ENCODE assay signal across 14 mouse cellular contexts in the genomic region with DNA sequence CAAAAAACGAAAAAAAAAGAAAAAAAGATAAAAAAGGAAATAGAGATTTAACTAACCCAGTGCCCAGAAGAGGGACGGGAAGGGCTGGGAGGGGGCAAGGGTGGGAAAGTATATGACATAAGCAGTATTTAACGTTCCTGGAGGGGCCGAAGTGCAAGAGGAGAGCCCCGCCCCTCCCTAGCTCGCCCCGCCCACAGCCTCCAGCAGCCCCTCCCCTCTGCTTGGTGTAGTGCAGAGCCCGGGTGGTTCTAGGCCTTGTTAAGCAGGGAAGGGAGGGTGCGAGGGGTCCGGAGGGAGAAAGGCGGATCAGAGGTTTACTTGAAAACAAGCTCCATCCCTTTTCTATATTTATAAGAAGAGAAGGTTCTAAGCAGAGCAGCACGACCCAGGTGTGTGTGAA. TPM values are rescaled to one million over a fixed set of nuclear protein-coding genes. Genes with fewer than 3 reads are reported as not detected.
A peak's percentile ranks its signal among the peaks of the same experiment; 100 is the strongest.
DNase-seq lines count a peak whose midpoint lies in the region; ATAC-seq and TF ChIP-seq lines count a peak whose summit lies in the region.
"Had no signal": no experiment of that assay in that cellular context is flagged by ENCODE, and none has a peak within 500 bp of the region (broad histone marks: within the 10 kb centered on the region; RNA-seq: fewer than 3 reads in every experiment).

No protein-coding gene starts in this region.

- peaks cover 12% of the 10 kb centered on the region; the same call in 1 of the 2 replicates for H3K36me3 ChIP-seq in midbrain, embryonic 11.5 days (ENCODE audit: control insufficient read depth, insufficient read depth, low read length)
- H3K36me3 ChIP-seq in midbrain, embryonic 13.5 days = peaks cover 68% of the 10 kb centered on the region
- H3K36me3 ChIP-seq in liver, embryonic 11.5 days (ENCODE audit: control insufficient read depth, insufficient read depth, low read length) = peaks cover 5% of the 10 kb centered on the region; the same call in 1 of the 2 replicates
- H3K36me3 ChIP-seq in stomach, postnatal 0 days (ENCODE audit: control insufficient read depth, insufficient read depth, low read length) = peaks cover 18% of the 10 kb centered on the region; the same call in 1 of the 2 replicates

- no peaks in the 10 kb centered on the region for H3K4me1 ChIP-seq in midbrain, embryonic 11.5 days (ENCODE audit: control insufficient read depth, insufficient read depth, low read length)
- H3K4me1 ChIP-seq in midbrain, embryonic 13.5 days (replicated peaks) = no peaks in the 10 kb centered on the region
- H3K4me1 ChIP-seq in liver, embryonic 11.5 days (replicated peaks; ENCODE audit: control insufficient read depth, insufficient read depth, low read length) = no peaks in the 10 kb centered on the region; the same call in 1 of the 2 replicates
- no peaks in the 10 kb centered on the region for H3K4me1 ChIP-seq in stomach, postnatal 0 days (replicated peaks; ENCODE audit: control insufficient read depth, insufficient read depth)
- H3K4me1 ChIP-seq: limb, embryonic 12.5 days had no signal

- TF ChIP-seq CTCF in stomach, postnatal 0 days (IDR thresholded peaks at IDR 0.05; ENCODE audit: low read depth) = no peak

- H3K9me3 ChIP-seq in midbrain, embryonic 11.5 days (ENCODE audit: control insufficient read depth, low read length) = no peaks in the 10 kb centered on the region
- H3K9me3 ChIP-seq in midbrain, embryonic 13.5 days = no peaks in the 10 kb centered on the region
- no peaks in the 10 kb centered on the region for H3K9me3 ChIP-seq in liver, embryonic 11.5 days (ENCODE audit: control insufficient read depth, low read length)
- H3K9me3 ChIP-seq in stomach, postnatal 0 days (ENCODE audit: control insufficient read depth, low read length) = no peaks in the 10 kb centered on the region
- H3K9me3 ChIP-seq: forebrain, embryonic 13.5 days; limb, embryonic 12.5 days had no signal

- TF ChIP-seq EP300 in stomach, postnatal 0 days (optimal IDR thresholded peaks at IDR 0.05) = no peak

- H3K27ac ChIP-seq in midbrain, embryonic 11.5 days (ENCODE audit: low read depth, low read length) = no peak overlapping the region
- no peak overlapping the region for H3K27ac ChIP-seq in midbrain, embryonic 13.5 days
- no peak overlapping the region for H3K27ac ChIP-seq in liver, embryonic 11.5 days (ENCODE audit: low read depth, low read length)
- H3K27ac ChIP-seq in stomach, postnatal 0 days (replicated peaks) = no peak overlapping the region
- H3K27ac ChIP-seq: limb, embryonic 12.5 days had no signal

- no peak overlapping the region for H3K4me3 ChIP-seq in midbrain, embryonic 11.5 days (ENCODE audit: low read depth, low read length)
- H3K4me3 ChIP-seq in midbrain, embryonic 13.5 days (replicated peaks) = no peak overlapping the region
- H3K4me3 ChIP-seq in liver, embryonic 11.5 days (ENCODE audit: low read depth, low read length) = no peak overlapping the region
- H3K4me3 ChIP-seq in stomach, postnatal 0 days (ENCODE audit: low read depth, low read length) = no peak overlapping the region
- H3K4me3 ChIP-seq: forebrain, embryonic 13.5 days; limb, embryonic 12.5 days had no signal

- peak; percentile 59 for ATAC-seq in midbrain, embryonic 11.5 days (ENCODE audit: low FRiP score)
- ATAC-seq in midbrain, embryonic 13.5 days = no peak
- ATAC-seq in liver, embryonic 11.5 days (replicated peaks; ENCODE audit: low FRiP score) = peak; percentile 62
- ATAC-seq in stomach, postnatal 0 days (ENCODE audit: low FRiP score, low TSS enrichment) = 0 out of 2 replicates have a peak, but pooled peaks have one; percentile 31
- ATAC-seq: Patski had no signal

- 19% methylated on average over 12 of the region's 12 CpGs for WGBS in midbrain, embryonic 11.5 days
- 20% methylated on average over 12 of the region's 12 CpGs for WGBS in midbrain, embryonic 13.5 days
- WGBS in liver, embryonic 11.5 days = 25% methylated on average over 12 of the region's 12 CpGs
- 26% methylated on average over 12 of the region's 12 CpGs for WGBS in stomach, postnatal 0 days

- no peak overlapping the region for H3K9ac ChIP-seq in midbrain, embryonic 11.5 days (ENCODE audit: low read length)
- H3K9ac ChIP-seq in midbrain, embryonic 13.5 days (replicated peaks) = no peak overlapping the region
- H3K9ac ChIP-seq in liver, embryonic 11.5 days (ENCODE audit: low read depth, low read length) = no peak overlapping the region
- H3K9ac ChIP-seq in stomach, postnatal 0 days (ENCODE audit: low read length) = no peak overlapping the region
- H3K9ac ChIP-seq: forebrain, embryonic 13.5 days; limb, embryonic 12.5 days had no signal

- intact Hi-C loops in left cerebral cortex, postnatal 10 days (cut with DNase I) = no loop called here

- H3K4me2 ChIP-seq in midbrain, embryonic 11.5 days = no peak overlapping the region
- no peak overlapping the region for H3K4me2 ChIP-seq in midbrain, embryonic 13.5 days (replicated peaks)
- no peak overlapping the region; the same call in 1 of the 2 replicates for H3K4me2 ChIP-seq in liver, embryonic 11.5 days
- no peak overlapping the region for H3K4me2 ChIP-seq in stomach, postnatal 0 days (replicated peaks; ENCODE audit: low read depth)
- H3K4me2 ChIP-seq: forebrain, embryonic 13.5 days; heart, embryonic 11.5 days; limb, embryonic 12.5 days had no signal

- peak; percentile 38 for DNase-seq in adrenal gland, postnatal 25 days
- no peak for DNase-seq in adrenal gland, postnatal 4 days (ENCODE audit: low spot score in 2 of 2)
- DNase-seq in midbrain, embryonic 11.5 days (ENCODE audit: low spot score, missing footprints) = no peak
- no peak for DNase-seq in liver, embryonic 11.5 days (ENCODE audit: low spot score)
- peak; percentile 66 for DNase-seq in stomach, postnatal 0 days (ENCODE audit: low spot score)
- no peak for DNase-seq in Muller cell, postnatal 12 days (ENCODE audit: inconsistent ontology term)
- DNase-seq in left cerebral cortex, postnatal 10 days (ENCODE audit: extremely low spot score in 1 of 2, low spot score in 2 of 2) = no peak

- no peaks in the 10 kb centered on the region for H3K27me3 ChIP-seq in midbrain, embryonic 11.5 days (ENCODE audit: control insufficient read depth, insufficient read depth, low read length)
- no peaks in the 10 kb centered on the region for H3K27me3 ChIP-seq in midbrain, embryonic 13.5 days
- no peaks in the 10 kb centered on the region for H3K27me3 ChIP-seq in liver, embryonic 11.5 days (replicated peaks; ENCODE audit: control insufficient read depth, insufficient read depth, low read length)
- H3K27me3 ChIP-seq in stomach, postnatal 0 days (ENCODE audit: control insufficient read depth, insufficient read depth, low read length) = no peaks in the 10 kb centered on the region
- H3K27me3 ChIP-seq: forebrain, embryonic 13.5 days; limb, embryonic 12.5 days; Patski had no signal

RNA-seq across cellular contexts. Expression of gene Pex16, which starts 13.6 kb away (rescaled TPM):
- total RNA-seq in adrenal gland, postnatal 25 days (2021) = 169 and 237 TPM in 2 replicates
- 100 to 1,000 TPM; 133 to 150 TPM for total RNA-seq in adrenal gland, postnatal 4 days (2021)
- polyA plus RNA-seq in midbrain, embryonic 11.5 days (2014; fragmentation: Nextera tagmentation; extraction: Ambion mirVana) = 17.7 and 20.0 TPM in 2 replicates
- polyA plus RNA-seq in midbrain, embryonic 13.5 days (2015; fragmentation: Nextera tagmentation; extraction: Ambion mirVana) = 32.8 and 36.0 TPM in 2 replicates
- polyA plus RNA-seq in liver, embryonic 11.5 days (2014; fragmentation: Nextera tagmentation; extraction: Ambion mirVana) = 26.3 and 29.3 TPM in 2 replicates
- polyA plus RNA-seq in stomach, postnatal 0 days (2015; fragmentation: Nextera tagmentation; extraction: Ambion mirVana) = 33.5 and 38.3 TPM in 2 replicates
- total RNA-seq in left cerebral cortex, postnatal 10 days (2021) = 10 to 100 TPM; 40.3 to 40.4 TPM

RNA-seq across cellular contexts. Expression of gene Large2, which starts 13.8 kb away (rescaled TPM):
- total RNA-seq in adrenal gland, postnatal 25 days (2021) = 2.8 and 4.1 TPM in 2 replicates
- total RNA-seq in adrenal gland, postnatal 4 days (2021) = 10 to 100 TPM in 1 of 2 experiments, 1 to 10 TPM in 1; 4.7 to 12.0 TPM
- polyA plus RNA-seq in midbrain, embryonic 11.5 days (2014; fragmentation: Nextera tagmentation; extraction: Ambion mirVana) = 8.9 and 10.6 TPM in 2 replicates
- polyA plus RNA-seq in midbrain, embryonic 13.5 days (2015; fragmentation: Nextera tagmentation; extraction: Ambion mirVana) = 1.5 and 2.5 TPM in 2 replicates
- polyA plus RNA-seq in liver, embryonic 11.5 days (2014; fragmentation: Nextera tagmentation; extraction: Ambion mirVana) = 4.2 and 5.4 TPM in 2 replicates
- 8.7 and 9.4 TPM in 2 replicates for polyA plus RNA-seq in stomach, postnatal 0 days (2015; fragmentation: Nextera tagmentation; extraction: Ambion mirVana)
- total RNA-seq in left cerebral cortex, postnatal 10 days (2021) = under 1 TPM in 1 of 2 experiments, not detected in 1; 0.49 TPM
- total RNA-seq: megakaryocyte, adult 5-6 weeks had no signal

RNA-seq across cellular contexts. Expression of gene 1700029I15Rik, which starts 21.4 kb away (rescaled TPM):
- 18.7 and 19.1 TPM in 2 replicates for total RNA-seq in adrenal gland, postnatal 25 days (2021)
- 10 to 100 TPM; 13.8 to 13.9 TPM for total RNA-seq in adrenal gland, postnatal 4 days (2021)
- 1.5 and 2.0 TPM in 2 replicates for polyA plus RNA-seq in midbrain, embryonic 11.5 days (2014; fragmentation: Nextera tagmentation; extraction: Ambion mirVana)
- polyA plus RNA-seq in midbrain, embryonic 13.5 days (2015; fragmentation: Nextera tagmentation; extraction: Ambion mirVana) = 8.0 and 8.9 TPM in 2 replicates
- 0.81 and 1.7 TPM in 2 replicates for polyA plus RNA-seq in liver, embryonic 11.5 days (2014; fragmentation: Nextera tagmentation; extraction: Ambion mirVana)
- 1.7 and 2.3 TPM in 2 replicates for polyA plus RNA-seq in stomach, postnatal 0 days (2015; fragmentation: Nextera tagmentation; extraction: Ambion mirVana)
- total RNA-seq in left cerebral cortex, postnatal 10 days (2021) = 1 to 10 TPM; 3.7 TPM

RNA-seq across cellular contexts. Expression of gene Mapk8ip1, which starts 40.2 kb away (rescaled TPM):
- total RNA-seq in adrenal gland, postnatal 25 days (2021) = 27.0 and 30.8 TPM in 2 replicates
- 10 to 100 TPM; 48.9 to 52.3 TPM for total RNA-seq in adrenal gland, postnatal 4 days (2021)
- 34.5 and 37.1 TPM in 2 replicates for polyA plus RNA-seq in midbrain, embryonic 11.5 days (2014; fragmentation: Nextera tagmentation; extraction: Ambion mirVana)
- 86.9 and 111 TPM in 2 replicates for polyA plus RNA-seq in midbrain, embryonic 13.5 days (2015; fragmentation: Nextera tagmentation; extraction: Ambion mirVana)
- 4.9 and 6.3 TPM in 2 replicates for polyA plus RNA-seq in liver, embryonic 11.5 days (2014; fragmentation: Nextera tagmentation; extraction: Ambion mirVana)
- 10.3 and 12.5 TPM in 2 replicates for polyA plus RNA-seq in stomach, postnatal 0 days (2015; fragmentation: Nextera tagmentation; extraction: Ambion mirVana)
- 100 to 1,000 TPM; 414 to 421 TPM for total RNA-seq in left cerebral cortex, postnatal 10 days (2021)
- total RNA-seq: common myeloid progenitor, adult 5-6 weeks had no signal

Comparison
In these comparisons a context has a peak if more than half of its experiments do, and no peak if none do; other contexts are left out.
1. DNase-seq: peak in adrenal gland, postnatal 25 days (single experiment) and stomach, postnatal 0 days (single experiment); none in adrenal gland, postnatal 4 days (0 of 2), midbrain, embryonic 11.5 days (single experiment), liver, embryonic 11.5 days (single experiment), Muller cell, postnatal 12 days (single experiment) and left cerebral cortex, postnatal 10 days (0 of 2).